ENCODE assay signal across 10 mouse cellular contexts in the genomic region with DNA sequence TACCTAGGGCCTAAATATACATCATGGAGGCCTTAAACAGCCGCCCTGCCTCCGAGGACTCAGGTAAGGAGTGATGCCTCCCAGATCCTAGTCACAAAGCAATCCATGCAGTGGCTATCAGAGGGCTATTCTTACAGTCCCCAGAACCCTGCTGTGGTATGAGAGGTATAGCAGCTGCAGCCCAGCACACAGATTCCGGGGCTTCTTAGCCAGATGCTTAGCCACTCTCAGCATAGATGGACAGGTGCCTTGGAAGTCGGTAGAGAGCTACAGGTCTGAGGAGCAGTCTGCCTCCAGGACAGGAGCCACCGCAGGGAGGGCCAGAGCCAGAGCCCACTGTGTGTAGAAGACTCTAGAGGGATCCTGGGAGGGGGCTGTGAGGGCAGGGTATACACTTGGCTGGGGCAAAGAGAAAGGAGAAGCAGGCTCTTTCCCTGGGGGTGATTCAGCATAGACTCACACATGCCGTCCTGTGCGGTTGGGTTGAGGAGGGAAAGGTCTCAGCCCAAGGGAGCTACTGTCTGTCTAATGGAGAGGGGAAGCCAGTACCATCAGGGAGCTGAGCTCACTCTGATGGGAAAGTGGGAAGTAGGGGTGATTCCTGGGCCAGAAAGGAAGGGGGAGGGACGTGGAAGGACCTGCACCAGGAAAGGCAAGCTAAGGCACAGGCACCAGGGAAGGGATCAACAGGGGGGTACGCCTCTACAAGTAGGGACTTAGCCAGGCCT. TPM values are rescaled to one million over a fixed set of nuclear protein-coding genes. Genes with fewer than 3 reads are reported as not detected.
DNase-seq lines count a peak whose midpoint lies in the region; ATAC-seq and TF ChIP-seq lines count a peak whose summit lies in the region.
"Had no signal": no experiment of that assay in that cellular context is flagged by ENCODE, and none has a peak within 500 bp of the region (broad histone marks: within the 10 kb centered on the region; RNA-seq: fewer than 3 reads in every experiment).

No protein-coding gene starts in this region.

- no peak for TF ChIP-seq POLR2A in CH12.LX (IDR thresholded peaks at IDR 0.05; ENCODE audit: low read depth, low read length)

- H3K9ac ChIP-seq in hindbrain, embryonic 14.5 days, result no peak overlapping the region; the same call in 1 of the 2 replicates
- H3K9ac ChIP-seq in CH12.LX (ENCODE audit: insufficient read depth, low read depth), result peak overlapping the region; percentile 37

- dilution Hi-C loops in CH12.LX (cut with MboI; ENCODE audit: extremely low pct_ligation_motif_present, extremely low pct_unique_long_range_greater_than_20kb, low sequenced_read_pairs), result no loop called here

- H3K27me3 ChIP-seq in hindbrain, embryonic 10.5 days (ENCODE audit: insufficient read depth, poor library complexity, severe bottlenecking), result no peaks in the 10 kb centered on the region
- H3K27me3 ChIP-seq in hindbrain, embryonic 14.5 days (ENCODE audit: control insufficient read depth, insufficient read depth, low read length), result no peaks in the 10 kb centered on the region
- H3K27me3 ChIP-seq in CH12.LX (replicated peaks), result no peaks in the 10 kb centered on the region

- no peak overlapping the region for H3K4me2 ChIP-seq in hindbrain, embryonic 14.5 days (replicated peaks)
- H3K4me2 ChIP-seq in CH12.LX (ENCODE audit: insufficient read depth, low read depth, poor library complexity, severe bottlenecking), result peak overlapping the region; percentile 18; the same call in 1 of the 2 replicates

- peak overlapping the region; percentile 69 for H3K27ac ChIP-seq in hindbrain, embryonic 10.5 days
- no peak overlapping the region for H3K27ac ChIP-seq in hindbrain, embryonic 14.5 days
- H3K27ac ChIP-seq in CH12.LX (ENCODE audit: insufficient read depth, low read depth) (peak overlapping the region; percentile 100), macrophage (peak overlapping the region; percentile 97)

- TF ChIP-seq EP300 in CH12.LX (IDR thresholded peaks at IDR 0.05; ENCODE audit: low read length), result no peak

- H3K9me3 ChIP-seq in hindbrain, embryonic 10.5 days, result no peaks in the 10 kb centered on the region
- no peaks in the 10 kb centered on the region for H3K9me3 ChIP-seq in hindbrain, embryonic 14.5 days (ENCODE audit: control insufficient read depth, low read length)
- H3K9me3 ChIP-seq in CH12.LX (replicated peaks; ENCODE audit: low read length), result no peaks in the 10 kb centered on the region

- in situ Hi-C loops in CH12.LX (cut with MboI; ENCODE audit: low pct_ligation_motif_present, low pct_unique_long_range_greater_than_20kb, low sequenced_read_pairs), result no loop called here

- WGBS in hindbrain, embryonic 10.5 days, result 81% methylated on average over 9 of the region's 9 CpGs
- 72% methylated on average over 9 of the region's 9 CpGs for WGBS in hindbrain, embryonic 14.5 days
- 67% methylated on average over 7 of the region's 9 CpGs for WGBS in macrophage (ENCODE audit: missing documents)

- H3K4me3 ChIP-seq in hindbrain, embryonic 10.5 days, result no peak overlapping the region
- no peak overlapping the region for H3K4me3 ChIP-seq in hindbrain, embryonic 14.5 days (replicated peaks; ENCODE audit: low read length)
- H3K4me3 ChIP-seq in CH12.LX (replicated peaks in 1 of 3; ENCODE audit: low read depth in 2 of 3, low read length in 2 of 3, poor library complexity in 1 of 3) (peak overlapping the region in 1 of 3 experiments; percentile 42), macrophage (ENCODE audit: inconsistent target) (no peak overlapping the region)

- no peaks in the 10 kb centered on the region for H3K36me3 ChIP-seq in hindbrain, embryonic 10.5 days
- no peaks in the 10 kb centered on the region for H3K36me3 ChIP-seq in hindbrain, embryonic 14.5 days (replicated peaks; ENCODE audit: control insufficient read depth, insufficient read depth)
- H3K36me3 ChIP-seq in CH12.LX (replicated peaks in 1 of 2; ENCODE audit: control insufficient read depth in 1 of 2, insufficient read depth in 1 of 2, low read length in 1 of 2), result peaks cover 0 to 4% of the 10 kb centered on the region in 2 experiments
- no peaks in the 10 kb centered on the region for H3K36me3 ChIP-seq in macrophage (ENCODE audit: inconsistent target)

- TF ChIP-seq CTCF in CH12.LX (conservative IDR thresholded peaks at IDR 0.05 in 1 of 2, IDR thresholded peaks at IDR 0.05 in 1 of 2; ENCODE audit: low read depth in 2 of 2, low read length in 2 of 2), result no peak

- TF ChIP-seq RAD21 in CH12.LX (IDR thresholded peaks at IDR 0.05; ENCODE audit: low read depth, low read length), result no peak

- no peak for ATAC-seq in hindbrain, embryonic 14.5 days (ENCODE audit: low FRiP score)
- peak; percentile 75 for ATAC-seq in granulocyte monocyte progenitor cell, adult 5-6 weeks (replicated peaks; ENCODE audit: poor library complexity, severe bottlenecking)
- ATAC-seq: inflammation-experienced regulatory T-cells, adult 6 months had no signal

- DNase-seq in hindbrain, embryonic 10.5 days (ENCODE audit: low spot score), result no peak
- DNase-seq in hindbrain, embryonic 14.5 days (ENCODE audit: low spot score), result no peak
- DNase-seq in CH12.LX (ENCODE audit: extremely low read depth), result no peak
- no peak for DNase-seq in thymus, postnatal 36 days
- DNase-seq in c-Kit-positive CD71-positive TER-119-positive erythroid progenitor cells, embryonic 14.5 days (ENCODE audit: low spot score), result no peak
- no peak for DNase-seq in spleen, postnatal 4 days (ENCODE audit: low spot score in 2 of 2)
- DNase-seq: spleen, adult 18-20 months had no signal

- H3K79me2 ChIP-seq in CH12.LX (replicated peaks; ENCODE audit: control insufficient read depth, extremely low read depth, insufficient read depth, poor library complexity, severe bottlenecking) (peaks cover 52% of the 10 kb centered on the region), macrophage (ENCODE audit: inconsistent target) (peaks cover 100% of the 10 kb centered on the region)

- peaks cover 99% of the 10 kb centered on the region for H3K4me1 ChIP-seq in hindbrain, embryonic 10.5 days (replicated peaks)
- peaks cover 79% of the 10 kb centered on the region for H3K4me1 ChIP-seq in hindbrain, embryonic 14.5 days (replicated peaks; ENCODE audit: control insufficient read depth, insufficient read depth, low read length)
- peaks cover 62 to 98% of the 10 kb centered on the region in 2 experiments for H3K4me1 ChIP-seq in CH12.LX (ENCODE audit: control insufficient read depth in 1 of 2, insufficient read depth in 2 of 2)

TF ChIP-seq in CH12.LX, 34 proteins besides CTCF, POLR2A, EP300 and RAD21:
- TF ChIP-seq ZC3H11A (IDR thresholded peaks at IDR 0.05; ENCODE audit: low read depth, low read length) (no peak), MAX (IDR thresholded peaks at IDR 0.05; ENCODE audit: low read length) (no peak), JUN (IDR thresholded peaks at IDR 0.05; ENCODE audit: insufficient read depth, low read depth, low read length) (no peak), NELFE (IDR thresholded peaks at IDR 0.05; ENCODE audit: low read depth, low read length) (no peak), RCOR1 (conservative IDR thresholded peaks at IDR 0.05; ENCODE audit: low read depth, low read length) (no peak), NRF1 (IDR thresholded peaks at IDR 0.05; ENCODE audit: low read depth, low read length) (no peak), GABPA (IDR thresholded peaks at IDR 0.05; ENCODE audit: insufficient replicate concordance, low read depth, low read length) (no peak), IRF4 (IDR thresholded peaks at IDR 0.05; ENCODE audit: low read depth, low read length) (0 out of 2 replicates have a peak, but pooled peaks have one; percentile 7)
TF ChIP-seq in CH12.LX: peak in this region for 1.

RNA-seq across cellular contexts. Expression of a gene that starts 27.9 kb away (rescaled TPM):
- polyA plus RNA-seq in hindbrain, embryonic 10.5 days (2016; fragmentation: Nextera tagmentation; extraction: Ambion mirVana), result 44.4 and 60.1 TPM in 2 replicates
- polyA plus RNA-seq in hindbrain, embryonic 14.5 days (2014; fragmentation: Nextera tagmentation; extraction: Ambion mirVana), result 70.0 and 70.6 TPM in 2 replicates
- total RNA-seq in CH12.LX (2012; rRNA removed) (9.6 and 11.1 TPM in 2 replicates), CH12.LX (2014; rRNA removed) (2.0 and 3.7 TPM in 2 replicates)
- polyA plus RNA-seq in CH12.LX (2012; ENCODE audit: insufficient read length, low read depth) (31.9 and 45.8 TPM in 2 replicates), macrophage (2018) (74.5 to 135 TPM (median 101 TPM) in 3 replicates)
- total RNA-seq in granulocyte monocyte progenitor cell, adult 5-6 weeks (2014; fragmentation: Nextera tagmentation), result 93.2 and 97.4 TPM in 2 replicates
- total RNA-seq in granulocyte monocyte progenitor cell, adult 5-6 weeks (2017), result 6.9 and 8.9 TPM in 2 replicates
- 100 to 1,000 TPM; 201 to 426 (median 339) TPM for total RNA-seq in macrophage (2018; cell fraction: chromatin; rRNA removed)
- total RNA-seq in macrophage (2018; cell fraction: cytosol; rRNA removed), result 100 to 1,000 TPM; 130 to 224 (median 189) TPM
- total RNA-seq in macrophage (2018; cell fraction: nucleus; rRNA removed), result 100 to 1,000 TPM; 176 to 364 (median 261) TPM
